Mouse (Mus musculus): Measurements from ENCODE around the gene Tmbim6.
"Not testable (repeated sequence)": the region's sequence is repeated elsewhere in the genome, so short reads cannot be mapped to it uniquely, and the experiment has no call there.

The Tmbim6 gene

DNA sequence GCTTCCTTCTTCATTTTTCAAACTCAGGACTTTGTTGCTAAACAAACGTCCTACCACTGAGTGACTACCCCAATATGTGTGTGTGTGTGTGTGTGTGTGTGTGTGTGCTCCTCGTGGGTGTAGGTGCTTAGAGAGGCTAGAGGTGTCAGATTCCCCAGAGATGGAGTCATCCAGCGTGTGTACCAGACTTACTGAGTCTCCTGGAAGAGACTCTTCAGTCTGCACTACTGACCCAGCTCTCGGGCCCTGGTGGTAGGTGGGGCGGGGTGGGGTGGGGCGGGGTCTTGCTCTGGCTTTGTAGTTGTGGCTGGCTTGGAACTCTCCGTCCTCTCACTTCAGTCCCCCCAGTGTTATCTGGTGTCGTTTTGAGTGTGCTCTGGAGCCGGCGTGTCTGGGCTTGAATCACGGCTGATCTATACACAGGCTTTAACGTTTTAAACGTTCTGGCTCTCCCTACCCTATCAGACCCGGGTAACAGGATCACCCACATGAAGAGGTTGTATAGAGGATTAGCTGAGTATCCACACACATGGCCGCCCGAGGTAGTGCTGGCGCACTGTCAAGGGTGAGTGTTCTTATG, 25.1 kb downstream of the Tmbim6 start:
- DNase-seq (ENCODE audit: low read depth), result no peak

DNA sequence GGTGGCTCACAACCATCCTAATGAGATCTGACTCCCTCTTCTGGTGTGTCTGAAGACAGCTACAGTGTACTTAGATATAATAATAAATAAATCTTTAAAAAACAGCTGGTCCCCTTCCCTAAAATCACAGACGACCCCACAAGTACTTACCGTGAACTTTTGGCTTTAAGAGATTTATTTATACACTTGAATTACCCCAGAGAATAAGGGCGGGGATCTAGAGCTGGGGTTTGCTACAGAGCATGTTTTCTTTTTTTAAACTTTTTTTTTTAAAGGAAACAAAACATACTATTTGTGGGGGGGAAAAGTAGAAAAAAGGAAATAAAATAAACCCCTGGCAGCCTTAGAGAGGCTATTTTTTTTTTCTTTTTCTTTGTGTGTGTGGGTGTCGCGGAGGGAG, 27.4 kb downstream of the Tmbim6 start:
- no peak for DNase-seq (ENCODE audit: low read depth)

DNA sequence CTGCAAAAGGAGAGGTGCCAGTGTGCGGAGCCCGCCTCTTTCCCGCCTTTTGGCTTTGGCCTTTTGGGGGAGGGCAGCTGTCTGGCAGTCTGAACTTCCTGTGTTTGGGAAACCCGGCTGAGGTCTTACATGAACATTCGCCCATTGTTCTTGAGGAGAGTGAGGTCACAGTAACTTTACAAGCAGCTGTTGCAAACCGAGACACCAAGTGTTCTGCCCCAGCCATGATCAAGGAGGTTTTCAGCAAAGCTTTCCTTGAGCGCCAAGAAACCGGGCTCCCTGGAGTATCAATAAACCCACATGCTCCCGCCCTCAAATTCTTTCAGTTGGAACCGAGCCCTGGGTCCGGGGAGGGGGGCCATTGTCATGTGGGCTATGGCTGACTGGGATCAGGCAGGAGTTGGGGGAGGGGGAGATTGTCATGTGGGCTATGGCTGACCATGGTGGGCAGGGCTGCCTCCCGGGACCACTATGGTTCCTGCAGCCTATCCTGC, 27.9 kb downstream of the Tmbim6 start:
- no peak for DNase-seq (ENCODE audit: low read depth)

DNA sequence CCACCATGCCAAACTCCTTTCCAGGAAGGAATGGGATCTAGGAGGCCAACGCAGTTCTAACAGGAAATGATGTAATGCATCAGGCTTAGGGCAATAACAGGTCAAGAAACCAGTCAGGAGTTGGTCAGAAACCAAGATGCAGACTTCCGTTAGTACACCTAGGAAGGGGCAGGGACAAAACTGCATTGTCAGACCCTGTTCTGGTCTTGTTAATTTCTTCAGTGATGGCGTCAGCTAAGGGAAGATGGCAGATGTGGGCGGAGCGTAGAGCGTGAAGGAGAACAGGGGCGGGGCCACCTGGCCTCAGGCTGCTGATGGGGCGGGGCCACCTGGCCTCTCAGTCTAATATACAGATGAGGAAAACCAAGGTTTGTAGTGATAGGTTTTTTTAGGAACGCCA, 28.5 kb downstream of the Tmbim6 start:
- DNase-seq (ENCODE audit: low read depth), result no peak

DNA sequence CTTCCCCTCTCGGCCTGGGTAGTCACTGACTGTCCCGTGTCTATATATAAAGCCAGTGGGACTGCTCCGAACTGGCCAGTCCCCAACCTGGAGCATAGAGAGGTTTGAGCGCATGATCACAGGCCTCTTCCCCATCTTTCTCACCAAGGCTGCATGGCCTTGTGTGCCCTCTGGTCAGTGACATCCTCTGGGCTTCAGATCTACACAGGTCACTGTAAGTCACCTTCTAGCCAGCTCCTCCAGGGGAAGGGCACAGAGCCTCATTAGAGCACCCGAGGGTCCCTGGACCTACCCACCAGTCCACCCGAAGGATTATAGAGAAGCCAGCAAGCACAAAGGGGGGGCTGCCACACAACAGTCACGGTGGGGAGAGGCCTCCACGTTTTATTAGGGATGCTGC, 29.0 kb downstream of the Tmbim6 start:
- no peak for DNase-seq (ENCODE audit: low read depth)

- DNase-seq (ENCODE audit: low read depth), result no peak
These were observed 29.9 kb downstream of the Tmbim6 start for GRCm38 (mm10) chr15:99422551-99422950.

DNA sequence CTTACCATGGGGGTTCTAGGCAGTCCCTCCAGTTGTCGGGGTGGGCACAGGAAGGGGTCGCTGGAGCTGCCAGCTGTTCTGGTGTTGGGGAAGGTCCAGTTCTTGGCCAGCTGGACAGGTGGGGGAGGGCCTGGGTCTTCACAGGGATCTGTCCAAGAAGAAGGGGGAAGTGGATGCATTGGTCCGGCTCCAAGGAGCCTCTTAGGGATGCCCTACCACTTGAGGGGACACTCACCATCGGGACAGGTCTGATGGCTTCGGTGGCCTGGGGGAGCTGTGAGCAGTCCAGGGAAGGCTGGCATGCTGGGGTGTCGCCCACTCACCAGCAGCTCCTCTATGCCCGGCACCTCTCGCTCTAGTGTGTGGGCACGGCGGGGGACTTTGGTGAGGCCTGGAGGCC, 30.4 kb downstream of the Tmbim6 start:
- DNase-seq (ENCODE audit: low read depth), result no peak

DNA sequence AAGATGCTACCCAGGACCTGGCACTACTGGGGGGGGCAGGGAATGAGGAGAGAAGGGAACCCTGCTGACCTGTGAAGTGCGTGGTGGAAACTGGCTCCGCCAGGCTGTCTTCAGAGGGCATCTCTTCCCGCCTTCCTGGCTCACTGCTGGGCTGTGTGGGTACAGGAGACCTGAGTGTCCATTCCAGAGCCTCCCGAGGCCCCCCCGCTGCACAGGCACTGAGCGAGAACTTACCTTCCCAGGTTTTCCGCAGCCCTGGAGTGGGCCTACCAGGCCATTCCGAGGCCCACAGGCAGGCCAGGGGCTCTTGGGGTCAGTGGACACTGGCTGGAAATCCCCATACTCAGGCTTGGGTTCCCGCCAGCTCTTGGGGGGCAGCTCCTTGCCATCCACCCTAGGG, 31.2 kb downstream of the Tmbim6 start:
- DNase-seq (ENCODE audit: low read depth), result no peak

DNA sequence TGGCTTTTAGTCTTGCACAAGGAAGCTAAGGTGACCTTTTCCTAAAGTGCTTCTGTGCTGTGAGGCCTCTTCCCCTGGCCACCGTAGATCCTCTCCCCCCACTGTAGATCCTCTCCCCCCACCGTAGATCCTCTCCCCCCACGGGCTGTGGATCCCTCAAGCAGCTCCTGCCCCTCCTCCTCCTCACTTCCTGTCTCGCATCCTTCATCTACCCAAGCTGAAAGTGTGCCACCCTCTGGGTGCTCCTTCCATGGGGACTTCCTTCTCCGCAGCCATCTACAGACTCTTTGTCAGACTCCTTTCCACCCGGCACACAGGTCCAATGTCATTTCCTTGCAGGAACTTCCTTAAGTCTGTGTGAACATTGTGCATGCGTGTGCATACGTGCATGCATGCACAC, 37.7 kb downstream of the Tmbim6 start:
- DNase-seq (ENCODE audit: low read depth), result no peak

- DNase-seq (ENCODE audit: low read depth), result no peak
These were observed 38.4 kb downstream of the Tmbim6 start for GRCm38 (mm10) chr15:99431063-99431462.

GRCm38 (mm10) chr15:99431504-99431903, 38.8 kb downstream of the Tmbim6 start:
- no peak for DNase-seq (ENCODE audit: low read depth)

DNA sequence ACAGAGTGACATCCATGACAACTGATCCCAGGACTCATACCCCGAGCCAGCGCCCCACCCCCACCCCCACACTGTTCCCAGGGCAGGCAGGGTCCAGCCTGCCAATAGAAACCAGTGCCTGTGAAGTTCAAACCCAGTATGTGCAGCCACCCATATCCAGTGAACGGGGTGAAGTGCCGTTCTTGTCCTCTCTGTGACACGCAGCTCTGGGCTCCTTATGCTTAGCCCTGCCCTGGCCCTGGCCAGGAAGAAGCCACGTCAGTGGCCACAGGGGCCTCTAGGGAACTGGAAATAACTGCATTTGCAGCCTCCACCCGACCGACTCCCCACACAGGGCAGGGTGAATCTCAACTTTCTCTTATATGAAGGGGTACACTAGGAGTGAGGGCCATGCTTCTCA, 39.3 kb downstream of the Tmbim6 start:
- DNase-seq (ENCODE audit: low read depth), result no peak

DNA sequence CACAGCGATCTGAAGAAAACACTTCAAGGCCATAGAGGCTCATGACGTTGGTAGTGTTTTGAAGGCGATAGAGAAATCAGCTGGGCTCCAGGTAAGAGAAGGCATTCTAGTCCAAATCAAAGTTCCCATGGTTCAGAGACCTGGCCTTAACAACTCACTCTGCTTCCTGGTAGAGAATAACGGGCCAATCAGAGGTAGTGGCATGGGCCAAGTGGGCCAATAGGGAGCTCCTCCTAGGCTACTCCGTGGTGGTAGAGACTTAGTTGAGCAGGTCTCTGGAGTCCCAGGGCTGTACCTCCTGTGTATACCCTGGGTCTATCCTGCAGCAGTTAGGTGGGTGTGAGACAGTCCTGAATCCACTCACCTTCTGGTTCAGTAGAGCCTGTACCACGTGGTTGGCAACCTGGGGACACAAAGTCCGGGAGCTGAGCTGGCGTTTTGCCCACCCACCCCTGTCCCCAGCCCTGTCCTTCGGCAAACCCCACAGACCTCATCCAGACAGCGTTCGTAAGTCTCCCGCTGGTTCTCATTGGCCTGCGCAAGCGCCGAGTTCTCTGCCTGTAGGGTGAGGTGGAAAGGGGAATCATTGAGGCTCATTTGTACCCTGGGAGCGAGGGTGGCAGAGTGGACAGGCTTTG, 40.5 kb downstream of the Tmbim6 start:
- no peak for DNase-seq (ENCODE audit: low read depth)

- DNase-seq (ENCODE audit: low read depth), result no peak
These were observed 41.2 kb downstream of the Tmbim6 start for GRCm38 (mm10) chr15:99433913-99434312.

DNA sequence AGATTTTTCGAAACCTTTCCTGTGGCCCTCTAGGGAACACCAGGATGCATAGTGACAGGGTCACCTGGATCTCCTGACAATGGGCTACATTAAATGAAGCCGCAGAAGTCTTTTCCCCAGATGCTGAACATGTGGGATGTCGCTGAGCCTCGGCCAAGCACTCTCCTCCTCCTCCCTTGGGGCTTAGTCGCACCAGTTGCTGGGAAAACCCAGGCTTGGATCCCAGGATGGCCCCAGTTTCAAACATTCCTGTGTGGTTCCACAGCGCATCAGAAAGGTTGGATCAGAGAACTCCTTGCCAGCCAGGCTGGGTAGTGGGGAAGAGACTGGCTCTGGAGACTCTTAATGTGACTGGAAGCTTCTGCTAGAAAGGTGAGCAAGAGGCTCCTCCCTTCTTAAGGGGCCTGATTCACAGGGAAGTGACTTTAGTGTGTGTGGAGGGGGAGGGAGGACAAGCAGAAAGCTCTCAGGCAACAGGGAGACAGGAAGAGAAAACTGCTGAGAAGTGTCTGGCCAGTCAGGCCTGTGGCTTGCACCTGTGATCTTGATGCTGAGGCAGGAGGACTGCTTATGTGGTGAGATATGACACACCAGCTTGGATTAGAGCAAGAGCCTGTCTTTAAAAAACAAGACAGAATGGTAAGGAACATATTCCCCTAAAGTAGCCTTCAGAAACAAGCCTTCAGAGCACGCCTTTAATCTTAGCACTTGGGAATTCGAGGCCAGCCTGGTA, 46.5 kb downstream of the Tmbim6 start:
- no peak for DNase-seq (ENCODE audit: low read depth)

GRCm38 (mm10) chr15:99440112-99440815, 47.6 kb downstream of the Tmbim6 start:
- DNase-seq (ENCODE audit: low read depth), result no peak

GRCm38 (mm10) chr15:99440816-99441457, 48.3 kb downstream of the Tmbim6 start:
- no peak for DNase-seq (ENCODE audit: low read depth)

DNA sequence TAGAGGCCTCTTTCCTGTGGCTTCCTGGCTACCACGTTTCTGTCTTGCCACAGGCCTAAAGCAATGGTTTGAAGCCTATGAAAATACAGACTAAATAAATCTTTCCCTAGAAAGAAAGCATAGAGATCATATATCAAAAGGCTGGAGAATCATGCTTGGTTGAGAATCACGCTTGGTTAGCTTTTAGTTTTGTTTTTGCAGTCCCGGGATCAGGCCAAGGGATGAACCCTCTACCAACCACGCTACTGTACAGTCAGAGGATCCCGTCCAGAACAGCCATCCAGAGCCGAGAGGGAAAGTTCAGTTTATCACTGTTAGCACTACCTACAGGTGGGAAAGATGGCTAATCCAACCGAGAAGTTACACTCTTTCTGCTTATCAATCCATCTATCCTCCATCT, 49.7 kb downstream of the Tmbim6 start:
- no peak for DNase-seq (ENCODE audit: low read depth)

GRCm38 (mm10) chr15:99445567-99445966, 52.9 kb downstream of the Tmbim6 start:
- no peak for DNase-seq (ENCODE audit: low read depth)

DNA sequence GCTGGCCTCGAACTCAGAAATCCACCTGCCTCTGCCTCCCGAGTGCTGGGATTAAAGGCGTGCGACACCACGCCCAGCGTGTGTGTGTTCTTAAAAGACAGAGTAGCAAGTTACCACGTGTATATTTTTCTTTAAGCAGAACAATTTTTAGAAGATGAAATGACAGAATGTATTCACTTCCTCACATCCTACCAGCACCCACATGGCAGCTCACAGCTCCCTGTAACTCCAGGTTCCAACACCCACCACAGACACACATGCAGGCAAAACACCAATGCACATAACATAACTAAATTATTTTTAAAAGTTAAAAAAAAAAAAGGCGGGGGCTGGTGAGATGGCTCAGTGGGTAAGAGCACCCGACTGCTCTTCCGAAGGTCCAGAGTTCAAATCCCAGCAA, 53.5 kb downstream of the Tmbim6 start:
- DNase-seq (ENCODE audit: low read depth), result not testable (repeated sequence)

GRCm38 (mm10) chr15:99449131-99449750, 56.6 kb downstream of the Tmbim6 start:
- DNase-seq (ENCODE audit: low read depth), result no peak

DNA sequence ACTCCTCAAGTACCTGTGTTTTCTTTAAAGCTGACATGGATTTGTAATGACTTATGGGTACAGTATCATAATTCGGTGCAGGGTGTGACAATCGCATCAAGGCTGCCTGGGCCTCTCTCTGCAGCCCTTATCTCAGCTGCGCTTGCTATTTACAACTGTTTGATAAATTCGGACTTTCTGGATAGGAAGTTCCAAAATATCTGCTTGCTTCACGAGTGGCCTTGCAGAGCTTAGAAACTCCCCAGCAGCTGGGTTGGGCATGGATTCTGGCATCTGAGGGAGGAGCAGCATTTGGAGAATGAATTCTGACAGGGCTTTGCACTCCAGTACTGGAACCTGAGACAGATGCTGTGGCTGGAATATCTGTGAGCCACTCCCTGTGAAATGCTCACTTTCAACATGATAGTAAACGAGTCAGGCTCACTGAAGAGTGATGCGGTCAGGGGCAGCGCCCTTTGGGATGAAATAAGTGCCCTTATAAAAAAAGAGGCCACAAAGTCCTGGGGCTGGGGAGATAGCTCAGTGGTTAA, 57.1 kb downstream of the Tmbim6 start:
- DNase-seq (ENCODE audit: low read depth), result no peak
